Mouse (Mus musculus) large intestine, adult 2 months (tissue): Measurements from ENCODE around the gene Ddx52. TPM values are rescaled to one million over a fixed set of nuclear protein-coding genes. Genes with fewer than 3 reads are reported as not detected.

Experiments used
- DNase-seq: peaks from one replicate; pipeline ENCODE4 v3.0.0-alpha.2; 2012; ENCODE audit warnings: low read depth, low spot score
- whole genome bisulfite sequencing: fragments of 180-500 bp; shearing (Covaris S2); methylation state at CpG from one replicate; pipeline ENCODE4 v1.1.7; 2018; 5-methylcytosine and 5-hydroxymethylcytosine counted together
- polyA plus RNA-seq: library from polyadenylated mRNA; depleted of rRNA; stranded (reverse); fragments of >200 nt; gene quantifications from 2 replicates; pipeline ENCODE4 v1.2.3, GENCODE M21; 2012

The Ddx52 gene
- polyA plus RNA-seq, 1 experiment = 4.2 TPM

GRCm38 (mm10) chr11:83967436-83968204 is 25.8 kb downstream of the Ddx52 start:
- no peak for DNase-seq
- WGBS = 41% methylated on average over 8 of the region's 8 CpGs

GRCm38 (mm10) chr11:83968205-83968575 is 26.3 kb downstream of the Ddx52 start:
- DNase-seq = no peak
- 79% methylated on average over 6 of the region's 6 CpGs for WGBS

GRCm38 (mm10) chr11:83969040-83969439 is 27.2 kb downstream of the Ddx52 start:
- 97% methylated on average over 3 of the region's 3 CpGs for WGBS
- DNase-seq = no peak

- 75% methylated on average over 7 of the region's 7 CpGs for WGBS
- DNase-seq = no peak
Measured at GRCm38 (mm10) chr11:83974561-83975346, 32.9 kb downstream of the Ddx52 start.

- DNase-seq = no peak
- WGBS = 77% methylated on average over 1 of the region's 1 CpGs
Measured at GRCm38 (mm10) chr11:83975488-83975887, 33.6 kb downstream of the Ddx52 start.

GRCm38 (mm10) chr11:83976236-83976977 is 34.5 kb downstream of the Ddx52 start:
- WGBS = 76% methylated on average over 13 of the region's 13 CpGs
- no peak for DNase-seq

GRCm38 (mm10) chr11:83977810-83978209 is 35.9 kb downstream of the Ddx52 start:
- DNase-seq = no peak
- WGBS = 94% methylated on average over 2 of the region's 2 CpGs

GRCm38 (mm10) chr11:83979992-83980391 is 38.1 kb downstream of the Ddx52 start:
- 92% methylated on average over 6 of the region's 6 CpGs for WGBS
- no peak for DNase-seq

- DNase-seq = no peak
- WGBS = 88% methylated on average over 10 of the region's 10 CpGs
Measured at GRCm38 (mm10) chr11:83981338-83981737, 39.5 kb downstream of the Ddx52 start.

- 37% methylated on average over 4 of the region's 4 CpGs for WGBS
- no peak for DNase-seq
Measured at GRCm38 (mm10) chr11:83991701-83992100, 49.8 kb downstream of the Ddx52 start.

GRCm38 (mm10) chr11:83993428-83993827 is 51.6 kb downstream of the Ddx52 start:
- 10% methylated on average over 2 of the region's 2 CpGs for WGBS

GRCm38 (mm10) chr11:83994481-83994880 is 52.6 kb downstream of the Ddx52 start:
- 41% methylated on average over 3 of the region's 3 CpGs for WGBS
- DNase-seq = no peak

More at GRCm38 (mm10) chr11:83993428-83993827, 51.6 kb downstream of the Ddx52 start:
- peak; percentile 51 for DNase-seq

- no peak for DNase-seq
- 80% methylated on average over 2 of the region's 2 CpGs for WGBS
Measured at GRCm38 (mm10) chr11:83995535-83995950, 53.7 kb downstream of the Ddx52 start.

GRCm38 (mm10) chr11:83997171-83997868 is 55.5 kb downstream of the Ddx52 start:
- WGBS = 71% methylated on average over 5 of the region's 5 CpGs
- no peak for DNase-seq

GRCm38 (mm10) chr11:83998993-83999392 is 57.1 kb downstream of the Ddx52 start:
- WGBS = 88% methylated on average over 3 of the region's 3 CpGs
- no peak for DNase-seq

- 94% methylated on average over 4 of the region's 4 CpGs for WGBS
- no peak for DNase-seq
Measured at GRCm38 (mm10) chr11:83999411-83999915, 57.6 kb downstream of the Ddx52 start.

GRCm38 (mm10) chr11:84001257-84001656 is 59.4 kb downstream of the Ddx52 start:
- 93% methylated on average over 3 of the region's 3 CpGs for WGBS
- DNase-seq = no peak

- no peak for DNase-seq
- WGBS = 88% methylated on average over 6 of the region's 6 CpGs
Measured at GRCm38 (mm10) chr11:84003986-84004385, 62.1 kb downstream of the Ddx52 start.

- DNase-seq = no peak
- WGBS = 85% methylated on average over 9 of the region's 9 CpGs
Measured at GRCm38 (mm10) chr11:84009001-84009400, 67.1 kb downstream of the Ddx52 start.
